Mouse (Mus musculus): ENCODE results near the gene F12.
A peak's percentile ranks its signal among the peaks of the same experiment; 100 is the strongest.

F12 gene

GRCm38 (mm10) chr13:55426613-55427012 is at the start of gene F12:
F12 (minus strand) TSS chr13:55426793.
- peak; percentile 2 for DNase-seq

- DNase-seq, result peak; percentile 9
These were observed 49.7 kb upstream of the F12 start for GRCm38 (mm10) chr13:55476256-55476655.

DNA sequence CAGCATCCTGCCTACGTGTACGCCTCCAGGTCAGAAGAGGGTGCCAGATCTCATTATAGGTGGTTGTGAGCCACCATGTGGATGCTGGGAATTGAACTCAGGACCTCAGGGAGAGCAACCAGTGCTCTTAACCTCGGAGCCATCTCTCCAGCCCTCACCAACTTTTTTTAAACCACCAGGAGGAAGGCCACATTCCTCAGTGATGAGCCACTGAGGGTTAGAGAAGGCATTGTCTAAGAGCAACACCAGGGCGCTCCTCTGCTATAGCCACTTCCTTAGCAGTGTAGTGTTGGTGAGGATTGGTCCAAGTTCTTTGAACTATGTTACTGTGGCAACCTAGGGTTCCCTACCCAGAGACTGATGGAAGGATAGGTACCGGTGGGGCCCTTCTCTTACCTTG is 49.2 kb upstream of the F12 start:
- no peak for DNase-seq

DNA sequence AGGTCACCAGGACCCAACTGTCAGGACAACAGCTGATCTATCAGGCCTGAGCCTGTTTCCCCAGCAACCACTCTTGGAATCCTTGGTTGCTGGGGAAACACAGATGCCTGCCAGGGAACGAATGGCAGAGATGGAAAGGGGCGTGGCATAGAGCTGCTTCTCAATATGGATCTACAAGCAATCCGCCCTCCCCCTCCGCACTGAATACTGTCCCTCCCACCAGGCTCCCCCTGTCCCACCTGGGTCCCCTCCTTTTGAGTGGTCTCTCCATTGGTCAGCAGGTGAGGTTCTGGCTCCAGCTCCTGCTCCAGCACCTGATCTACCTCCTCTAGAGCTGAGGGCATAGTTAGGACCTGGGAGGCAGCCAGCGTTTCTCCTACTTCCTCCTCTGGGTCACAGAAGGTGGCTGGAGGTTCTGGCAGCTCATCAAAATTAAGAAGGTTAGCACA is 48.1 kb upstream of the F12 start:
- DNase-seq, result peak; percentile 27

- peak; percentile 44 for DNase-seq
These were observed 47.4 kb upstream of the F12 start for GRCm38 (mm10) chr13:55473961-55474360.

GRCm38 (mm10) chr13:55473076-55473831 is 46.7 kb upstream of the F12 start:
- peak; percentile 53 for DNase-seq

DNA sequence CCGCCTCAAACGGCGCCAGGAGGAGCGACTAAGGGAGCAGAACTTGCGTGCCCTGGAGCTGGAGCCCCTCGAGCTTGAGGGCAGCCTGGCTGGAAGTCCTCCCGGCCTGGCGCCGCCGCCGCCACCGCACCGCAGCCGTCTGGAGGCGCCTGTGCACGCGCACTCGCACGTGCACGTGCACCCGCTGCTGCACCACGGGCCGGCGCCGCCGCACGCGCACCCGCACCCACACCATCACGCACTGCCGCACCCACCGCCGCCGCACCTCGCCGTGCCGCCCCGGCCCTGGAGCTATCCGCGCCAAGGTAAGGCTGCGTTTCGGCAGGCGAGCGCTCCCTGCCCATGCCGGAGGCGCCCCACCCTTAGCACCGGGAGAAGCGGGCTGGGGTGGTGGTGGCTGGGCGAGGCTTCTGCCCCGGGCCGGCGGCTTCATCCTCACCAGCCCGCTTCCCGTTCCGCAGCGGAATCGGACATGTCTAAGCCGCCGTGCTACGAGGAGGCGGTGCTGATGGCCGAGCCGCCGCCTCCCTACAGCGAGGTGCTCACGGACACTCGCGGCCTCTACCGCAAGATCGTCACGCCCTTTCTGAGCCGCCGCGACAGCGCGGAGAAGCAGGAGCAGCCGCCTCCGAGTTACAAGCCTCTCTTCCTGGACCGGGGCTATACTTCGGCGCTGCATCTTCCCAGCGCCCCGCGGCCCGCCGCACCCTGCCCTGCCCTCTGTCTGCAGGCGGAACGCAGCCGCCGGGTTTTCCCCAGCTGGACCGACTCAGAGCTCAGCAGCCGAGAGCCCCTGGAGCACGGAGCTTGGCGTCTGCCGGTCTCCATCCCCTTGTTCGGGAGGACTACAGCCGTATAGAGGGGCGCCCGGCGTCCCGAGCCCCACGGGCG is 45.8 kb upstream of the F12 start:
- DNase-seq, result peak; percentile 78

DNA sequence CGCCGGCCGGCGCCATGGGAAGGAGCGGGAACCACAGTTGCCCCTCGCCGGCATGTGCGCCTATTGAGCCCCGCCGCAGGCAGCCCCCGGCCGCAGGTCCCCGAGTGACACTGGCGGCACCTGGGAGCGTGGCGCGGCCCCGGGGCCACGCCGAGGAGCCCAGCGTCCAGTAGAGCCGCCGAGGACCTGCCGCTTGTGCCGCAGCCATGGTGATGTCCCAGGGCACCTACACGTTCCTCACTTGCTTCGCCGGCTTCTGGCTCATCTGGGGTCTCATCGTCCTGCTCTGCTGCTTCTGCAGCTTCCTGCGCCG is 45.2 kb upstream of the F12 start:
- DNase-seq, result no peak

DNA sequence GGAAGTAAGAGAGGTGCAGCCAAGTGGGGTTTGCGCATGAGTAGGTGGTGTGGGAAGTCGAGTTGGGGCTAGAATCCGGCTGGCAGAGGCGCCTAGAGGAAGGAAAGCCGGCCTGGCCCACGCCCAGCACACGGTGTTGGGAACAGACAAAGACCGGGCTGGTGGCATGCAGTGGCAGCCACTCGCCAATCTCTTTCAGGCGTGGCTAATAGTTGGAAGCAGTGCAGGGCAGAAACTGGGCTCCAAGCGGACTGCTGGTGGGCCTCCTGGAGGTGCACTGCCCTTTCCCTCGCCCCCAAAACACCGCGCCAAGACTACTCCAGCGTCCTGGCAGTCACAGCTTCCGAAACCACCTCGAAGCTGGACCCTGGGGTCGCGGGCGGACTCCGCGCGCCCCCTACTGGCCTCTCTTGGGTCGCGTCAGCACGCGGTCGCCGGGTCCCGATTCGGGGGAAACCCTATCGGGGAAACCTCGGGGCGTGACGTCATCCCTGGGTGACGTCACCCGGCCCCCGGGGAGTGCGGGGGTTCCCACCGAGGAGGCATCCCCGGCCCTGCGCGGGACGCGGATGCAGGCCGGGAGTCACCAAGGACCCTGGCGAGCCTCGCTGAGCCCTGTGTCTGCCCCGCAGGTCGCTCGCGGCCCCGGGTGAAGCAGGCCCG is 44.7 kb upstream of the F12 start:
- peak; percentile 91 for DNase-seq

GRCm38 (mm10) chr13:55470372-55470771 is 43.8 kb upstream of the F12 start:
- peak; percentile 30 for DNase-seq

GRCm38 (mm10) chr13:55468851-55469560 is 42.4 kb upstream of the F12 start:
- DNase-seq, result peak; percentile 81

GRCm38 (mm10) chr13:55465830-55466440 is 39.3 kb upstream of the F12 start:
- no peak for DNase-seq

DNA sequence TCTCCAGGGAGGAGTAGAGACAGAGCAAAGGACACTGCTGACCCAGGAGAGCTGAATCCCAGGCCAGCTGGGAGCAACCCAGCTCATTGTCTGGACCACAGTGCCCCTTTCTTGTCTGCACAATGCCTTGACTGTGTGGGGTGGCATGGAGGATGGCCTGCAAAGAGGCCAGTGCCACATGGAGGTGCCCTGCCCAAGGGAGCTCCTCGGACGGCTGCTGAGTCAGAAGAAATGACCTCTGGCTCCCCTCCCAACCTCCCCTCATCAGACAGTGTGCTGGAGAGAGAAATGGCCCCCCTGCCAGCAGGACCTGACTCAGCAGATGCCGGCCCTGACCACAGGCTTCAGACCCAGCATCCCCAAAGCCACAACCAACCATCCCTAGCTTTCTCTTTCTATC is 38.6 kb upstream of the F12 start:
- DNase-seq, result peak; percentile 21

- peak; percentile 70 for DNase-seq
These were observed 37.7 kb upstream of the F12 start, which contains the start of gene Prr7 for GRCm38 (mm10) chr13:55464027-55464884. Prr7 (plus strand) TSS chr13:55464267.

DNA sequence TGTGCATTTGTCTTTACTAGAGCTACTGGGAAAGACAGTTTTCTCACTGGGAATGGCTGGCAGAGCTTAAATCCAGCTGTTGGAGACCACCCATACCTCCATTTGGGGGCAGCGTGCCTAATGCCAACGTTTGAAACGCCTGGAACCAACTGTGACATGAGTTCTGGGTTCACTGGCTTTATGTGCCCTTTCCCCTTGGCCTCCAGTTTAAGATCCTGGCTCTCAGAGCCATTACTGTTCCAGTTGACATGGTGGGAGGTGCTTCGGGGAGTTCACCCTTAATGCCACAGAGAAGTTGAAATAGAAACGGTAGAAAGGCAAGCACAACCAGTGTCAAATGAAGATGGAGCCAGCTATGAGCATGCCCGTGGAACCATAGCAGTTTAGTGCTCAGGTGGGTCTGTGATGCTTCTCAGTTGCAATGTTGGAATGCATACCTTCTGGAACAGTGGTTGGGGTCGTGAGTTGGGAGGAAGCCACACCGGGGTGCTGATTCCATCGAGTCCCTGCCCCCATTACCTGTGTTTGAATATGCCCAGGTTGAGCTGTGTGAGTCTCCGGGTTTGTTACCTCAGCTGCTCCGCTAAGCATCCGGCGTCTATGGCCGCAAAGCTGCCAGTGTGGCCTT is 36.9 kb upstream of the F12 start:
- no peak for DNase-seq

DNA sequence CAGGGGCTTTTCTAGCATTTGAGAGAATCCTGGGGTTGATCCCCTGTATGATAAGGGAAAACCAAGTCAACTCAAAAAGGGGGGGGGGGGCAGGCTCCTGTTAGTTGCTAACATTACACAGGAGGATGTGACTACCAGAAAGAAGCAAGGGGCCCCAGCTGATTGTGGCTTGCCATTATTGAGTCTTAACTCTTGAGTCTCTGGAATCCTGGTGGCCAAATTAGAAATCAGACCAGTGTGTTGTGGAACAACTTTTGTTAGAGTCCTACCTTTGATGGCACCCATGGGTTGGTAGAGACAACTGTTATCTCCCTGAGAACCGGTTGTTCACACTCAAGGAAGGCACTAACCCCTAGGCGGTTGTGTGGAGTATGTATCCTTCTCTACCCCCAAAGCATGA is 36.4 kb upstream of the F12 start:
- no peak for DNase-seq

GRCm38 (mm10) chr13:55451785-55452549 is 25.4 kb upstream of the F12 start:
- DNase-seq, result peak; percentile 60

DNA sequence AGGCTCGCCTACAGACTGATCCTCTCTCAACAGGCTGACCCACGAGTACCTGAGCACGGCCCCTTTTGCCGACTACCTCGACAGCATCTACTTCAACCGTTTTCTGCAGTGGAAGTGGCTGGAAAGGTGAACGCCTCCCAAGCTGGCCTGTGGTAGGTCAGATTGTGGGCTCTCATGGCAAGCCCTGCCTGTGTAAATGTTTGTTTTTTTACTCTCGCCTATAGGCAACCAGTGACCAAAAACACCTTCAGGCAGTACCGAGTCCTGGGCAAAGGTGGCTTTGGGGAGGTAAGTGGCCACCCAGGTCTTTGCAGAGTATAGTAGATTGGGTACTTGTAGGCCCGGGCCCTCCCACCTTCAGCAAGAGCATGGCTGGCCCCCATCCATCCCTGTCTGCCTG is 24.7 kb upstream of the F12 start:
- DNase-seq, result no peak

- no peak for DNase-seq
These were observed 24.0 kb upstream of the F12 start for GRCm38 (mm10) chr13:55450511-55450980.

Data from kidney, postnatal 10 days (tissue).